In the genomic region with DNA sequence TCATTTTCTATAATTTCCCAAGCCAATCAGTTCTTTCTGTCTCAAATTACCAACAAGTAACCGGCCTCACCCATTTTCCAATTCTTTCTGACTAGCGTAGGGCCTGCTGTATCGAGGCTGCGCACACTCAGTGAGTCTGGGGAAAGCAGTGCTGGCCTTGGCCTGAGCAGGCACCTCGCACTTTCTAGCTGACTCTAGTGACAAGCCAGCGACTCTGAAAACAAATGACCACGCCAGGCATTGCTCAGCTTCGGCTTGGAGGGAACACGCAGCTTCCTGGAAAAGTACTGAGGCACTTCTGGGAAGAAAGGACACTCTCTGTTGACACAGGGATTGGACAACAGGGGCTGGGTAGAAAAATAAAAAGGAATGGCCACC, we compare ENCODE assay signal across 12 mouse cellular contexts.
A peak's percentile ranks its signal among the peaks of the same experiment; 100 is the strongest.
DNase-seq lines count a peak whose midpoint lies in the region; ATAC-seq and TF ChIP-seq lines count a peak whose summit lies in the region.
"Had no signal": no experiment of that assay in that cellular context is flagged by ENCODE, and none has a peak within 500 bp of the region (broad histone marks: within the 10 kb centered on the region; RNA-seq: fewer than 3 reads in every experiment).

No protein-coding gene starts in this region.

- H3K4me3 ChIP-seq in E14TG2a.4 (replicated peaks; ENCODE audit: low read length) = peak overlapping the region; percentile 54
- H3K4me3 ChIP-seq in embryonic facial prominence, embryonic 13.5 days = no peak overlapping the region
- H3K4me3 ChIP-seq in lung, adult 2 months (replicated peaks; ENCODE audit: extremely low read depth, low read depth, low read length) = no peak overlapping the region
- H3K4me3 ChIP-seq: liver, embryonic 13.5 days; myocyte had no signal

- H3K27ac ChIP-seq in embryonic facial prominence, embryonic 13.5 days = 0 out of 2 replicates have a peak overlapping the region, but pooled peaks have one; percentile 40
- H3K27ac ChIP-seq: liver, embryonic 13.5 days had no signal

- no peaks in the 10 kb centered on the region for H3K9me3 ChIP-seq in E14TG2a.4 (ENCODE audit: low read length)
- H3K9me3 ChIP-seq in embryonic facial prominence, embryonic 13.5 days = no peaks in the 10 kb centered on the region
- H3K9me3 ChIP-seq: liver, embryonic 13.5 days had no signal

- no peak overlapping the region for H3K9ac ChIP-seq in embryonic facial prominence, embryonic 13.5 days
- H3K9ac ChIP-seq: liver, embryonic 13.5 days had no signal

- WGBS in embryonic facial prominence, embryonic 13.5 days = 67% methylated on average over 9 of the region's 9 CpGs
- 48% methylated on average over 9 of the region's 9 CpGs for WGBS in lung, adult 2 months

- TF ChIP-seq POLR2A in lung, adult 2 months (IDR thresholded peaks at IDR 0.05; ENCODE audit: borderline replicate concordance, extremely low read depth, low read depth, low read length) = peak; percentile 24; the same call in 1 of the 2 replicates

- DNase-seq in gastrocnemius, postnatal 25 days = peak; percentile 53
- DNase-seq in gastrocnemius, postnatal 14 days = no peak
- DNase-seq in lung, adult 2 months = no peak
- DNase-seq in cerebellum, postnatal 4 days (ENCODE audit: low spot score in 2 of 2) = no peak
- no peak for DNase-seq in cerebellum, adult 8-10 months
- DNase-seq in MN1 (ENCODE audit: low spot score) = no peak
- DNase-seq: cerebellum, adult 9-11 months; liver, embryonic 13.5 days had no signal

- peaks cover 77% of the 10 kb centered on the region for H3K4me1 ChIP-seq in E14TG2a.4 (replicated peaks; ENCODE audit: low read depth, low read length)
- H3K4me1 ChIP-seq in embryonic facial prominence, embryonic 13.5 days = peaks cover 21% of the 10 kb centered on the region
- H3K4me1 ChIP-seq in lung, adult 2 months (ENCODE audit: control insufficient read depth, insufficient read depth, low read length) = no peaks in the 10 kb centered on the region
- H3K4me1 ChIP-seq: liver, embryonic 13.5 days had no signal

- no peaks in the 10 kb centered on the region for H3K27me3 ChIP-seq in E14TG2a.4 (ENCODE audit: insufficient read depth, low read length)
- no peaks in the 10 kb centered on the region for H3K27me3 ChIP-seq in embryonic facial prominence, embryonic 13.5 days
- H3K27me3 ChIP-seq: liver, embryonic 13.5 days had no signal

- no peaks in the 10 kb centered on the region for H3K36me3 ChIP-seq in E14TG2a.4 (ENCODE audit: insufficient read depth, low read length)
- H3K36me3 ChIP-seq in embryonic facial prominence, embryonic 13.5 days = no peaks in the 10 kb centered on the region
- H3K36me3 ChIP-seq: liver, embryonic 13.5 days had no signal

- ATAC-seq in embryonic facial prominence, embryonic 13.5 days (ENCODE audit: insufficient number of reproducible peaks, insufficient read depth, low FRiP score, low TSS enrichment, low read depth) = no peak
- ATAC-seq: activated CD4-positive, CD25-positive, alpha-beta regulatory T cell, adult 4 months had no signal

- no peak overlapping the region for H3K4me2 ChIP-seq in embryonic facial prominence, embryonic 13.5 days
- H3K4me2 ChIP-seq: liver, embryonic 13.5 days had no signal

- TF ChIP-seq CTCF in E14TG2a.4 (conservative IDR thresholded peaks at IDR 0.05; ENCODE audit: low read length) = no peak
- TF ChIP-seq CTCF in lung, adult 2 months (IDR thresholded peaks at IDR 0.05; ENCODE audit: insufficient read depth, low read length) = no peak

- intact Hi-C loops in gastrocnemius, postnatal 14 days (cut with DNase I; ENCODE audit: low total_unique reads) = no loop called here
